Mouse (Mus musculus): ENCODE results near the gene Map4k2. TPM values are rescaled to one million over a fixed set of nuclear protein-coding genes. Genes with fewer than 3 reads are reported as not detected.

Gene Map4k2
- polyA plus RNA-seq, 1 experiment from 2014 or later, result 11.3 TPM

DNA sequence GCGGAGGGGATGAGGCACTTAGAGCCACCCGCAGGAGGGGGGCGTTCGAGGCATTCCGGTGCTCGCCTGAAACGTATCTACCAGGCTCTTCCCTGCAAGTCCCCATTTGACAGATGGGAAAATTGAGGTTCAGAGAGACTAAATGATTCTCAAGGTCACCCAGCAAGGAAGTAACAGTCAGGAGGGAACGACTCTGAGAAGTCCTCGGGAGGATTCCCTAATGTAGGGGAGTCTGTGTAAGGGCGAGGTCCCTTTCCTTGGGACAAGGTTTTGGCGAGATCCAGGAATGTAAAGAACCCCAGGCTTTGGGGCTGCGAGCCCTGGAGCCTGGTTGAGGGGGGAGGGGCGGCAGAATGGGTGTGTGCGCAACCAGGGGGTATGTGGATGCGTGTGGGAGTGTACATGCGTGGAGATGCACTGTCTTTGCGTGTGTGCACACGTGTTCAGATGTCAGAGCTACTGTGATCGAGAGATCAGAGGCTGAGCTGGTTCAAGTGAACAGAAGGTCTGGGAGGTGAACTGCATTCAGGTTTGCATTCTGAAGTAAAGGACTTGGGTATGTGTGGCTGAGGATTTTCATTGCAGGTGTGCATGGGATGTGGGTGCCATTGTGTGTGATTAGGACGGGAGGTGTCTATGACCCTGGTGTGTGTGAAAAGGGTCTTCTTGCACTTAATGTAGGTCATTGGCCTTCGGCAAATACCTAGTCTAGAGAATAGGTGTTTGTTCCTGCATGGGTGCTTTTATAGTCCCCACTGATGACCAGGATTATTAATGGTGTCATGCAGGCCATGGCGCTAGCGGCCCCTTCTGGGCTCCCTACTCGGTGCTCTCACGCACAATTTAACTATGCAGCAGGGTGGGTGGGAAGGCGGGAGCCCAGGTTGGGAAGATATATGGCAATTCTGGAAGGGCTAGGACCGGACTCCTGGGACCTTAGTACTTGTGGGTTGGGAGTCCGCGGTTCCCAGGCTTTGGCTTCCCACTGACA lies 59.5 kb downstream of the Map4k2 start:
- peak overlapping the region; percentile 77 for H3K9ac ChIP-seq
- H3K27me3 ChIP-seq, result peaks cover 32% of the 10 kb centered on the region
- peaks cover 37% of the 10 kb centered on the region for H3K4me1 ChIP-seq
- H3K27ac ChIP-seq, result no peak overlapping the region
- WGBS, result 2% methylated on average over 29 of the region's 29 CpGs
- H3K36me3 ChIP-seq (ENCODE audit: poor library complexity, severe bottlenecking), result no peaks in the 10 kb centered on the region
- no peak for ATAC-seq
- H3K4me3 ChIP-seq, result peak overlapping the region; percentile 63
- H3K9me3 ChIP-seq (replicated peaks), result no peaks in the 10 kb centered on the region
- peak overlapping the region; percentile 99 for H3K4me2 ChIP-seq

DNA sequence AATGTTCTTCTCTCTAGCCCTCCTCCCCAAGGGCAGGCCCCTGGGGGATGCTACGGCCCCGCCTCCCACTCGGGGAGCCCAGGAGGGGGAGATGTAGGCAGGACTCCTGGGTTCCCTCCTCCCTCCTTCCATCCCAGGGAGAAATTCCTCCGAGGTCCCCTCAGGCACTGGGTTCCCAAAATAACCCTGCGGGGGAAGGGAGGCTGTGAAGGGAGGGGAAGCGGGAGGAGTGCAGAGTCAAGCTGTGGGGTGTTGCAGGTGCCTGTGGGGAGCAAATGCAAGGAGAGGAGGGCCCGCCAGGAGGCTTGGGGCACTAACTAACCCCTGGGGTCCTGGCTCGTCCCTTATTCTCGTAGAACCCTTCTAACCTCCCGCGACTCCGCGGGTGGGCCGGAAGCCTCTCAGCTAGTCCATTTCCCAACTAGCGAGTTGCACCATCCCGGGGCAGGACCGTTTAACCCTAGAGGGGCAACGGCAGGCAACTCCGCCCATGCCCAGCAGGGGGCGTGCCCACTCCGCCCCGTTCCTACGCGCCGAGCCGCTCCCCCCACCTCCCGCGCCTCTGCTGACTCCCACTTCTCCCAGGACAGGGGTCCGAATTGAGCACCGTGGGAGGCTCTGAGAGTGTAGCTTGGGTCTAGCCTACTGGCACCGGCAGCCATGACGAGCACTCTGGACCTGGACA lies 60.3 kb downstream of the Map4k2 start:
- peaks cover 32% of the 10 kb centered on the region for H3K27me3 ChIP-seq
- peak overlapping the region; percentile 63 for H3K4me3 ChIP-seq
- H3K9me3 ChIP-seq (replicated peaks), result no peaks in the 10 kb centered on the region
- no peaks in the 10 kb centered on the region for H3K36me3 ChIP-seq (ENCODE audit: poor library complexity, severe bottlenecking)
- 0% methylated on average over 32 of the region's 32 CpGs for WGBS
- no peak overlapping the region for H3K27ac ChIP-seq
- H3K9ac ChIP-seq, result peak overlapping the region; percentile 43
- no peak for ATAC-seq
- H3K4me2 ChIP-seq, result peak overlapping the region; percentile 99
- H3K4me1 ChIP-seq, result peaks cover 37% of the 10 kb centered on the region

DNA sequence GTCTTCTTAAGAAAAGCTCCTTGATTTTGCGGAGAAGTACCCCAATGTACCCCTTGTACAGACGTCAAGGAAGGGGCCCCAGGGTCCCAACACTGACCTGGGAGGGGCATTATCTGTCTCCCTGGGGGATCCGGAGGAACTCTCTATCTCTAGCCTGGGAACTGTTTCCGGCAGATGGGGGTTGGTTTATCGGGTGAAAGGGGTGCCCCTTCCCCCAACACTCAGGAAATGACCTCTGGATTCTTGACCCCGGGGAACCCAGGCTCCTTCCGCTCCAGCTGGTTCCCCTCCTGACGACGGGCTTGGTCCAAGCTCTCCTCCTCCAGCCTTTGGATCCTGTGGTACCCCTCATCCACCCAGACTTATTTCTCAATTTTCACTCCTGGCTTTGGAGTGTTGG lies 61.0 kb downstream of the Map4k2 start:
- peaks cover 32% of the 10 kb centered on the region for H3K27me3 ChIP-seq
- H3K36me3 ChIP-seq (ENCODE audit: poor library complexity, severe bottlenecking), result no peaks in the 10 kb centered on the region
- WGBS, result 15% methylated on average over 9 of the region's 9 CpGs
- no peaks in the 10 kb centered on the region for H3K9me3 ChIP-seq (replicated peaks)
- H3K4me2 ChIP-seq, result peak overlapping the region; percentile 99
- H3K4me3 ChIP-seq, result peak overlapping the region; percentile 63; the same call in 1 of the 2 replicates
- H3K27ac ChIP-seq, result no peak overlapping the region
- H3K9ac ChIP-seq, result peak overlapping the region; percentile 43; the same call in 1 of the 2 replicates
- no peak for ATAC-seq
- H3K4me1 ChIP-seq, result peaks cover 37% of the 10 kb centered on the region

DNA sequence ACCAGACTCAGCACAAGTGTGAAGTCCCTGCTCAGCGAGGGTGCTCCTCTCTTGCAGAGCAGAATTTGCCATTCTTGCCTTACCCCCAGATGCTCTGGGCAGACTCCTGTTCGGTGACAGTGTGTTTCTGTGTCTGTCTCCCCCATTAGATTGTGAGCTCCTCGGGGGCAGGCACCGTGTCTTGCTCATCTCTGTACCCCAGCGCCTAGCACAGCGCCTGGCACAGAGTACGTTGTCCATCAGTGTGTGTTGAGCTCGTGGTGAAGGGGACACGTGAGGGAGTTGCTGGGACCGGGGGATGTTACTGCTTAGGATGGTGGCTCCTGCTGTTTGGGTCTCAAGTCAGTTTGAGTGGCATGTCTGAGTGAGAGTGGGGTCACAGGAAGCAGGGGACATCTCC lies 62.9 kb downstream of the Map4k2 start:
- H3K27me3 ChIP-seq, result peaks cover 29% of the 10 kb centered on the region
- no peak overlapping the region for H3K4me3 ChIP-seq
- ATAC-seq, result no peak
- H3K36me3 ChIP-seq (ENCODE audit: poor library complexity, severe bottlenecking), result no peaks in the 10 kb centered on the region
- H3K4me2 ChIP-seq, result no peak overlapping the region
- no peak overlapping the region for H3K27ac ChIP-seq
- 87% methylated on average over 10 of the region's 10 CpGs for WGBS
- H3K9me3 ChIP-seq (replicated peaks), result no peaks in the 10 kb centered on the region
- H3K4me1 ChIP-seq, result peaks cover 29% of the 10 kb centered on the region
- no peak overlapping the region for H3K9ac ChIP-seq

Small RNAs within 50 kb of the gene (microRNA-seq; reads per million reads assigned to microRNA genes)
- gene Mir6989, result not detected

Other genes starting within 250 kb of the Map4k2 start
- gene AC131692.1, start 246.7 kb upstream of the Map4k2 start, polyA plus RNA-seq (2015; fragmentation: Nextera tagmentation; extraction: Ambion mirVana), result 0.36 and 0.63 TPM in 2 replicates
- gene Naaladl1, start 235.4 kb upstream of the Map4k2 start, polyA plus RNA-seq (2015; fragmentation: Nextera tagmentation; extraction: Ambion mirVana), result 0.43 and 0.87 TPM in 2 replicates
- 45.4 and 46.4 TPM in 2 replicates for gene Sac3d1, start 222.5 kb upstream of the Map4k2 start, polyA plus RNA-seq (2015; fragmentation: Nextera tagmentation; extraction: Ambion mirVana)
- 32.5 and 35.0 TPM in 2 replicates for gene Snx15, start 212.8 kb upstream of the Map4k2 start, polyA plus RNA-seq (2015; fragmentation: Nextera tagmentation; extraction: Ambion mirVana)
- gene Batf2, start 200.2 kb upstream of the Map4k2 start, polyA plus RNA-seq (2015; fragmentation: Nextera tagmentation; extraction: Ambion mirVana), result not detected in 2 replicates
- 86.1 and 87.1 TPM in 2 replicates for gene Arl2, start 199.6 kb upstream of the Map4k2 start, polyA plus RNA-seq (2015; fragmentation: Nextera tagmentation; extraction: Ambion mirVana)
- not detected in 2 replicates for gene Majin, start 156.7 kb upstream of the Map4k2 start, polyA plus RNA-seq (2015; fragmentation: Nextera tagmentation; extraction: Ambion mirVana)
- 0.31 TPM in 1 of 2 replicates, not detected in the other for gene Gpha2, start 114.8 kb upstream of the Map4k2 start, polyA plus RNA-seq (2015; fragmentation: Nextera tagmentation; extraction: Ambion mirVana)
- gene Ppp2r5b, start 105.3 kb upstream of the Map4k2 start, polyA plus RNA-seq (2015; fragmentation: Nextera tagmentation; extraction: Ambion mirVana), result 53.7 and 58.8 TPM in 2 replicates
- gene Atg2a, start 99.5 kb upstream of the Map4k2 start, polyA plus RNA-seq (2015; fragmentation: Nextera tagmentation; extraction: Ambion mirVana), result 8.9 and 9.7 TPM in 2 replicates
- gene Ehd1, start 64.4 kb upstream of the Map4k2 start, polyA plus RNA-seq (2015; fragmentation: Nextera tagmentation; extraction: Ambion mirVana), result 74.3 and 75.6 TPM in 2 replicates
- 0.22 and 0.39 TPM in 2 replicates for gene Cdc42bpg, start 34.7 kb upstream of the Map4k2 start, polyA plus RNA-seq (2015; fragmentation: Nextera tagmentation; extraction: Ambion mirVana)
- gene Men1, start 6.2 kb upstream of the Map4k2 start, polyA plus RNA-seq (2015; fragmentation: Nextera tagmentation; extraction: Ambion mirVana), result 83.8 and 92.4 TPM in 2 replicates
- gene Sf1, start 22.6 kb downstream of the Map4k2 start, polyA plus RNA-seq (2015; fragmentation: Nextera tagmentation; extraction: Ambion mirVana), result 134 and 139 TPM in 2 replicates
- gene Pygm, start 43.3 kb downstream of the Map4k2 start, polyA plus RNA-seq (2015; fragmentation: Nextera tagmentation; extraction: Ambion mirVana), result 2.0 and 2.1 TPM in 2 replicates
- 21.1 and 25.1 TPM in 2 replicates for gene Rasgrp2, start 58.2 kb downstream of the Map4k2 start, polyA plus RNA-seq (2015; fragmentation: Nextera tagmentation; extraction: Ambion mirVana)
- 16.9 and 18.1 TPM in 2 replicates for gene Nrxn2, start 77.6 kb downstream of the Map4k2 start, polyA plus RNA-seq (2015; fragmentation: Nextera tagmentation; extraction: Ambion mirVana)
- not detected in 2 replicates for gene Slc22a12, start 201.9 kb downstream of the Map4k2 start, polyA plus RNA-seq (2015; fragmentation: Nextera tagmentation; extraction: Ambion mirVana)